Mouse (Mus musculus) CD8-positive naive resting alpha-beta T cell, adult 2 months (primary cell): Measurements from ENCODE around the gene G430095P16Rik.

ENCODE experiments used
- DNase-seq, 2 experiments: peaks; one replicate each; pipeline ENCODE4 v3.0.0; 2022; ENCODE audit warnings: low read depth in 2 of 2, low spot score in 2 of 2

Gene G430095P16Rik

DNA sequence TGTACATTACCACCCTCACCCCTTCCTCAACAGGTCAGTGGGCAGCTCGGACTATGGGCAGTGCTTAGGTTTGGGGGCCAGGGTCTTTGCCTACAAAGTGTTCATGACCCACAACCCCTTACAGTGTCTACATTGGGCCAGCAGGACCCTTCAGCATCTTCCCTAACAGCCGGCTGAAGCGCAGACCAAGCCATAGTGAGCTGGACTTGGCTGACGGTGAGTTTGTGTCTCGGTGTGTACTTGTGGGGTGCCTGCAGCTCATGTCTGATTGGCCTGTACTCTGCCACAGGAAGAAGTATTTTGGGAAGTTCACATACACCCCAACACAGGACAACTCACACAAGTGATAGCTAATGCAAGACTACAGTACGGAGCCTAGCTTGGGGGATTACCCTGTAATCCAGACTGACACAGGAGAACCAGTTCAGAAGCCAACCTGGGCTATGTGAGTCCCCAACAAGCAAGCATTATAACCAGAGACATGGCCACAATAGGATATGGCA is 19.8 kb upstream of the G430095P16Rik start:
- no peak for DNase-seq

DNA sequence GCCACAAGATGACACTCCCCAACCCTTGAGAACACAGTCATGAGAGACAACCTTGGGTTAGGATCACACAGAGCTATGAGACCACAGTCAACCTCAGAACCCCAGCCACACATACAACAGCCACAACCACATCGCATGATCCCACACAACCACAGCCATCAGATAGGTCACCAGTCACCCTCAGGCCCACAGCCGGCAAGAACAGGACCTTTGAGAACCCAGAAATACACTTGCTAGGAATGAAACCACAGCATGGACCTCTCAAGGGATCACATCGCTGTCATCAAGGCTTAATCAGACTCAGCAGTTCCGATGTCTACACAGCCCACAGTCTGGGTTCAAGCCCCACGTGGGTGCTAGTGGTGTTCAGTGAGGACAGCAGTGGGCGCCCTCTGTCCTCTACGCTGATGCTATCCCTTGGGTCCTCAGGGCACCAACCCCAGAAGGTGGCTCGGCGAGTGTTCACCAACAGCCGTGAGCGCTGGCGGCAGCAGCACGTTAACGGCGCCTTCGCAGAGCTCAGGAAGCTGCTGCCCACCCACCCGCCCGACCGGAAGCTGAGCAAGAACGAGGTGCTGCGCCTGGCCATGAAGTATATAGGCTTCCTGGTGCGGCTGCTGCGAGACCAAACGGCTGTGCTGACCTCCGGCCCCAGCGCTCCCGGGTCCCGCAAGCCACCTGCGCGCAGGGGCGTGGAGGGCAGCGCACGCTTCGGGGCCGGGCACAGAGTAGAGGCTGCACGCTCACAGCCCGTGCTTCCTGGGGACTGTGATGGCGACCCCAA is 19.1 kb upstream of the G430095P16Rik start:
- DNase-seq = peak in 1 of 2 experiments; percentile 54

DNA sequence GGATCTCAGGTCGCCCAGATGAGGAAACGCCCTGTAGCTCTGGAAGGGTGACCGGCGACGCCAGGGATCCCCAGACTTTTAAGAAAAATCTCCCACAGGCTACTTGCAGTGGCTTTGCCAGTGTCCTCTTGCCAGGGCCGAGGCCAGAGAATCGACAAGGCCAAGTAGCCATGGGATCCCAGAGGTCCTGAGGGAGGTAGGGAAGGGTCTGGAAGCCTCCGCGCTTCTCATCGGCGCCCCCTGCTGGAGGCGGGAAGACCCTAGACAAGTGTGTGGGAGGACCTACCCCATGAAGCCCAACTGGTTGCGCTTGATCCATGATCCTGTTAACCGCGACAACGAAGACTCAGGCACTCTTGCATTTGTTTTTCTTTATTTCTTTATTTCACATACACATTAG is 18.5 kb upstream of the G430095P16Rik start:
- DNase-seq = peak in 1 of 2 experiments; percentile 70

DNA sequence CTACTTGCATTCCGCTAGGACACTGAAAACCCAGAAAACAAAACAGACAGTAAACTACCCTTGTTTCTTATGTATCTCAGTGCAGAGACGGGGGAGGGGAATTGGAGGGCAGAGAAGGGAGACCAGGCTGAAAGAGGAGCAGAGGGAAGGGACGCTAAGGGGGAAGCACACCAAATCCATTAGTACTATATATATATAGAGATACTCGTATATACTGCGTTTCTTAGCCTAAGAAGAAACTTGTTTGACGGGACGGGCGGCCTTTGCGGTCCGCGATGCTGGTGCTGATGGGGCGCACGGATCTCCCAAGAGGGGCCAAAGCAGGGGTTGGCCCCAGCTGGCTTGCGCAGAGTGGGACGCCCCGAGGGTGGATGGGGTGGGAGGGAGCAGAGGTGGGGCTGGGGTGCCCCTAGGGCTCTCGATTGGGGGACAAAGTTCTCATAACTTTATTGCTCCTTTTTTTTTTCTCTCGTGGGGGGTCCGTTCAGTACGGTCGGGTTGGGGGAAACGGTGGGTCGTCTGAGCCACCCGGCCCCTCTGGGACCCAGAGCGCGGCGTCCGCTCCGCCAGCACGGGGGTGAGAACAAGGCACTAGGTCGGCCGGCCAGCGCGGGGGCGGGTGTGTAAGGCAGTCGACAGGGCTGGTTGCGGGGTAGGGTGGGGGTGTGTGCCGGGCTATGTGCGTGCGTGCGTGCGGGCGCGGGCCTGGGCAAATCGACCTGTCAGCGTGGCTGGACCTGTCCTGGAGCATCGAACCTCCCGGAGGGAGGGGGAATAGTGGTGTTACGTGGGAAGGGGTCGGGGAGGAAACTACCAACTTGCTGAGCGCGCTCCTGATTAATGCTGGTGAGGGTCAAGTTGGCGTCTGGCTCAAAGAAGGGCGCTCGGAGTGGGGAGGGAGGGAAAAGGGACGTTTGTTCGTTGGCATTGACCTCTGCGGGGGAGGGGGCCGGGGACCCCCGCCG is 17.7 kb upstream of the G430095P16Rik start:
- DNase-seq = no peak

DNA sequence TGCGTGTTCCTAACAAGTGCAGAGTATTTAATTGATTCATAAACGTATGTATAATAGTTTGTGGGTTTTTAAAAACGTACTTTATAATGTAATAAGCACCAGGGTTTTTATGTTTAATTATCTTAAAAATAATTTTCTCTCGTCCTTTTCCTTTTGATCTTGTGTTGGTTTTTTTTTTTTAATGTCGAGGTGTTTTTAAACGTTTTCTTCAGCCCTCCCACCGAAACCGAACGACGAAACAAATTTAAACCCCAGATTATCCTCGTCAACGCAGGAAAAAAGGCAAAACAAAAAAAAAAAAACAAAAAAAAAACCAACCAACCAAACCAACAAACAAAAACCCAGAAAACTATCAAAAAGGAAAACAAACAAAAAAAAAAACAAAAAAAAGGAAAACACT is 16.8 kb upstream of the G430095P16Rik start:
- no peak for DNase-seq

DNA sequence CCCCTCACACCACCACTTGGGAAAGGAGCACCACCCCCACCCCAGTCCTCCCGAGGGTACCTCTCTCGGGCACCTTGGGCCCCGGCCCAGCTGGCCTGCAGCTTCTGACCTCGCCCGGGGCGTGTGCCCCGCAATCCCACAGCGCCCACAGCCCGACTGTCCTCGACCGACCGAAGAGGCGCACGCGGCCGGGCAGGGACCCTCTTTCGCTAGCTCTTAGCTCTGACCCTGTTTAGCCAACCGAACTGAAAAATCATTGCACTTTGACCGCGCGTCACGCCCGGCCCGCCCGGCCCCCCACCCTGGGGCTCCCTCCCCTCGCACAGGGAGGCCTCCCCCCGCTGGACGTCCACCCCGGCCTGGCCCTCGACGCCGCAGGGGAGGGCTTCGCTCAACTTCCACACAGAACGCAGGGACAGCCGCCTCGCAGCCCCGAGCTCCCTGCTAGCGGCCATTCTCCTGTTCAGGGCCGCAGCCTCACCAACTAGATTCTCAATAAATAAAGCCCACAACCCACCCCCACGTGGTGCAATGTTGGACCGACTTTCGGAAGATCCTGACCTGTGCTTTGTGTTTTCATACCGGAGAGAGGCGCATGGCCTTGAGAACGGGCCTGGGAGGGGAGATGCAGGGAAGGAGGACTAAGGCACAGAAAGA is 16.1 kb upstream of the G430095P16Rik start:
- DNase-seq = no peak

DNA sequence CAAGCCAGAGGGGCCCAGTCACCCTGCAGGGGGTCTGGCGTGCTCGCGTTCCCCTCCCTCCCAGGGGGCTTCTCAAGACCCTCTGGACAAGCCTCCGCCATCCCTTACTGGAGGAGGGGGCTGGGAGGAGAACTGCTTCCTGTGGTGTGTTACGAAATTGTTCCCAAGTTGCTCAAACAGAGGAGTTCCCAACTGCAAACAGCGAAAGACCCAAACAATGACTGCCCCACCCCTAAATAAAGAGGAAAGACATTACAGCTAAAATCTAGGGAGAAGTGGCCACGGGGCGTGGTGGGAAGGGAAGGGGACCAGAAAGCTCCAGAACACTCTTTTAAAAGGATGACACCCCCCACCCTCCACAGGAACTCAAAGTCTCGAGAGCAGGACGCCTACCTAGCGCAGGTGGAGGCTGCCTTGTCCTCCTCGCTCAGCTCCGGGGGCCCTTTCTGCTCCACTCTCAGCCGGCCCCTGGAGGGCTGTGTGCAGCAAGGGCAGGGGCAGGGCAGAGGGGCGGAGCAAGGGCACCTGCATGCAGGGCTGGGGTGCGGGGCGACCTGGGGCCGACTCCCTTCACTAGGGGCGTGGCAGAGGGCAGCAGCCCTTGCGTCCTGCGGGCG is 15.4 kb upstream of the G430095P16Rik start:
- no peak for DNase-seq

DNA sequence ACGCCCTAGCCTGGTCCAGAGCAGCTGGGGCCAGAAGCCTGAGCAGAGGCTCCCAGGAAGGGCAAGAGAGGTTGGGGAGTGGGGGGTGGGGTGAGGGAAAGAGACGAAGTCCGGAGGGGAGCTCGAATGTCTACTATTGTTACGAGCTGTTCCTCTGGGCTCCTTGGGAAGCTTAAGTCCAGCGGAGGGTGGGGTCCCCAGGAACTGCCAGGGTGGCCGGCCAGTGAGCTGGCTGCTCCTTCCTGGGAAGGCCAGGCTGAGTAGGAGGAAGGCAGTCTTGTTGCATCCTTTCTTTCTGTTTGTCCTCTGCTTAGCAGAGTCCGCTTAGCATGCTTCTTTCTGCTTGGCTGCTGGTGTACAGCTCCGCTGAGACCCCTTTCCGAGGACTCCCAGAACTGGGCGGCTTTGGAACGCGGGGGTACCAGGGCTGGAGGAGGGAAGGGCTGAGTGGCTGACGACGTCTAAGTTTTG is 14.7 kb upstream of the G430095P16Rik start:
- no peak for DNase-seq

DNA sequence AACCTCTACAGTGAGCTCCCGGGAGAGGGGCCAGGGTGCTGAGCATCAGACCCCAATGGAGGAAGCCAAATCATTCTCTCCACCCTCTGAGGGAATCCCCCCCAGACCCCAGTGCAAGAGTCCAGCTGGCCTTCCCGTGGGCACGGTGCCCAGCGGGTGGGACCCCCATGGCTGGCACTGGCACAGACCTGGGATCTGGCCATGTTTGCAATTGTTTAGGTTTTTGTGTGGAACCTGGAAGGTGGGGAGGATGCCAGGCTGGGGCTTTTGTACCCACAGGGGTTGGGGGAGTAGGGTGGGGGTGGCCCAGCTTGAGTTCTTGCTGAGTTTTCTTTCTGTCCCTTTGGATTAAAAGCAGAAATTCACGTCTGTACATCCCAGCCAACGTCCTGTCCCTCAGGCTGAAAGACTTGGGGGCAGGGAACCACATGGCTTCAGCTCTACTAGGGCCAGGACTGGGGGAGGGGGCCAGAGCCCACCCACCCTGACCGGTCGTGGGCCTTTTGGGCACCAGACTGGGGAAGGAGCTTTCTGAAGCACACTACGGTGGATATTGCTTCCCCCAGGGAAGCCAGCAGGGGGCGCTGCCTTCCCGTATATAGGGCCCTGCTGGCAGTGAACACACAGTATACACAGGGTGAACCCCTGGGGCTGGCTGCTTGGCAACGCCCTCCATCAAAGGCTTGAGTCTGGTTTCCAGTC is 13.9 kb upstream of the G430095P16Rik start:
- peak; percentile 80 to 83 for DNase-seq

DNA sequence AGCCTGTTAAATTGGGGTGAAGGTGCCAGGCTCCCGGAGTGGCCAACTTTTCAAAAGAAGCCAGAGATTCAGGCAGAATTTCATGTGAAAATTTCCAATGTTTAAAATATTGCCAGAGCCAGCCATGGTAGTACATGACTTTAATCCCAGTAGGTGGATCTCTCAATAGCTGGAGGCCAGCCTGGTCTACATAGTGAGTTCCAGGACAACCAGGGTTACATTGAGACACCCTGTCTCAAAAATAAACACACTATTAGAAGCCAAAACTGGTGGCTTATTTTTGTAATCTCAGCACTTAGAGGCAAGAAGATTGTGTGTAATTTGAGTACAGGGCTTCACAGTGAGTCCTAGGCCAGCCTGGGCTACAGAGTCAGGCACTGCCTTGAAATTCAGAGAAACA is 12.9 kb upstream of the G430095P16Rik start:
- DNase-seq = no peak

DNA sequence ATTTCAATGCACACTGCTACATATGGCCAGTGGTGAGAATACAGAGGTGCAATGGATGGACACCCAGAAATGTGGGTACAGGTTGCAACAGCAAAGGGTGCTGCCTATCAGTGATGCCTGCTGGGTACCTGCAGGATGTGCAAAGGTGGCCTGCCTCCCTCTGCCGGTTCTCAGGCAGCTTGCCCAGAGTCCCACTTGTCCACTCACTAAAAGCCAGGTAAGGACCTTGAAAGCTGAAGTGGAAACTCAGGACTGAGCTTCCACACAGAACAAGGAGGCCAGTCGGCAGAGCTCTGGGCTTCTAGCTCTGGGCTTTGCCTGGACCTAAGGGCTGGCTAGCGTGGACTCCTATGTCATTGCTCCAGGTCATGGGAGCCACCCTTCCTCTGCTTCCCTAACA is 11.5 kb upstream of the G430095P16Rik start:
- no peak for DNase-seq

DNA sequence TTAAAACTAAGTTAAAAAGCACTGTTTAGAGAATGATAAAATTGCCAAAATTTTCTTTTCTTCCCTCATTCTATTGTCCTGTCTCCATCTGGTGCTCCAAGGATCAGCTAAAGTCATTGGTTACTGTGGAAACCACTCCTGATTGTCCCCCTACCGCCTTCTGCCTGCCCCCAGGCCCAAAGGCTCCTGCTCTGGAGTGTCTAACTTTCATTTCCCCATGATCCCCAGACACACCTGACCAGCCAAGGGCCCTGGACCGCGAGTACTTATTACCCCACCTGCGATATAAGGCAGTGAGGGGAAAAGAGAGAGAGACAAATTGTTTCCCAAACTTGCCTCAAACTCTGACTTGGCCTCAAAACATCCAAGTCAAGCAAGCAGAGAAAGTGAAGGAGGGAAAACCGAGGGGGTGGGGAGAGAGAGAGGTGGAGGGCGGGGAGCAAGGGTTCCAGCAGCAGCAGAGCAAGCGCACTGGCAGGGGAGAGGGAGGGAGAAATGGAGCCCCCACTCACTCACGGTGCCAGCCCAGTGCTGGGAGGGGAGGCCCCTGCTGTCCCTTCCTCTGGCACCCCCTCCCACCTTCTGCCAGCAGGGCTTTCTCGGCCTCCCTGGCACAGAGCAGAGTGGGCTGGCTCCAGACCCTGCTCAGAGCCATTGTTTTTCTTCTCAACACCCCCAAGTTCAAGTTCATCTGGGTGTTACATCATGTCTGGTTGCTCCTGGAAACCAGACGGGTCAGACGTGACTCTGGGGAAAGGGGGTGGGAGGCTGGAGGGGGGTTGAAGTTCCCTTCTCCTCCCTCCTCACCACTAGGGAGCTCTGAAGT is 10.7 kb upstream of the G430095P16Rik start:
- DNase-seq = no peak

DNA sequence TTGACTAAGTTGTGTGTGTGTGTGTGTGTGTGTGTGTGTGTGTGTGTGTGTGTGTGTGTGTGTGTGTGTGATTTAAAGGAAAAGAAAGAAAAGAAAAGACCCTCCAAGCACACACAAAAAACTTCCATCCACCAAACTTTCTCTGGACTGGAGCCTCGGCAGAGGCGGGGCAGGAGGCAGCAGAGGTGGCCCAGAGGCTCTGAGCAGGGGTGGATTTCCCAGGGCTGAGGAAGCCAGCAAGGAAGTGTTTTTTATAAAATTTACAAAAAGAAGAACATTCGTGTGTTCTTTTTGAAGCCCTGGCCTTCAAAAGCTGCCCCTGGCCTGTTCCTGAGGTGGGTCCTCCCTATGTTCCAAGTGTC is 10.1 kb upstream of the G430095P16Rik start:
- no peak for DNase-seq

DNA sequence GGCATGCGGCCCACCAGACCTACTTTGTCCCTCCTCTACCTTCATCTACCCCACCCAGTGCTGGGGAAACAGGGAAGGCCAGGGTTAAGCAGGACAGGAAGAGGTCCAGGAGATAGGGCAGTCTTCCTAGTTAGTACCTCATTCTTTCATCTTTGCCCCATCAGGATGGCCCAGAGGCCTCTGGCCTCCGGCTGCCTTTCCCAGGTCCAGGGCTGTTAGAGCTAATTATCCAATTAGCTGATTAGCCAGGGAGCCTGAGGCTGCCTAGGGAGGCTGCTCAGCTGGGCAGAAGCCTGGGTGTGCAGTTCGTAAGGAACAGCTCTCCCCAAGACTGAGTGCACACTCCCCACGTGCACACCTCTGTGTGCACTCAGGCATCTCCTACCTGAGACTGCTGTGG is 9.4 kb upstream of the G430095P16Rik start:
- no peak for DNase-seq

DNA sequence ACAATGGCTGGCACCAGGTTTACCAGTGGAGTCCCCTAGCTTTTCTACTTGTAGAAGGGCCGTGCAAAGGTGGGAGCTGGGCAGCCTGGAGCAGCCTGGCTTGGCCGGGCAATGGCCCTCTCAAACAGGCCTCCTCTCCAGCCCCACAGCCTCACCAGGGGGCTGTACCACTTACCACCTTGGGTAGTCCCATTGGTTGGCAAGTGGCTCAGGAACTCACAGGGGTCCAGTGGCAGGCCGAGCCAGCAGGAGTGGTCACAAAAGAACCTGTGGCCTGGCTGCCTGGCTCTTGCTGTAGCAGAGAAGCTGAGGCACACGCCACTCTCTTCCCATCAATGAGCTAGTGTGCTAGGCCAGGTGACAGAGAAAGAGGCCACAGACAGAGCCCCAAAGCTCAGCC is 8.6 kb upstream of the G430095P16Rik start:
- no peak for DNase-seq

DNA sequence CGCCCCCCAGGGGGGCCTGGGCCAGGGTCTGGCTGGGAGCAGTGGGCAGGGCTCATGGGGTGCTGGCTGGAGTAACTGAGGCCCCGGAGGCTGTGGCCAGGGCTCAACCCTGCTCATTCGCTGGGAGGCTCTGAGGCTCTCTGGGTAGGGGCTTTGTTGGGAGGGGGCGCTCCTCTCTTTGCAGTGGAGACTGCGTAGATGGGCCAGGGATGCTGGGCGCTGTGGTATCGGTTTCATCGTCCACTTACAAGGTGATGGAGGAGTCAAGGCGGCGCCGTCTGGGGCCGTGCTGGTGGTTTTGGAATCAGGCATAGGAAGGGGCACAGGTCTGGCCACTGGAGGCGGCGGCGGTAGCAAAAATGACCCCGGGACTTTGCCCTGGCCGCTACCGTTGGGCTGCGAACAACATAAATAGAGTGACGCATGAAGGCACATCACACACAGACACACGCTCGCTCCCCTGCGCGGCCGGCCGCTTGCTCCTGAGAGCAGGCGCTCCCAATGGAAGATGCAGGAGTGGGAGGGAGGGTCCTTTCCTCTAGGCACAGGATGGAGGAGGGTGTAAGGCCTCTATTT is 6.8 kb upstream of the G430095P16Rik start:
- no peak for DNase-seq

DNA sequence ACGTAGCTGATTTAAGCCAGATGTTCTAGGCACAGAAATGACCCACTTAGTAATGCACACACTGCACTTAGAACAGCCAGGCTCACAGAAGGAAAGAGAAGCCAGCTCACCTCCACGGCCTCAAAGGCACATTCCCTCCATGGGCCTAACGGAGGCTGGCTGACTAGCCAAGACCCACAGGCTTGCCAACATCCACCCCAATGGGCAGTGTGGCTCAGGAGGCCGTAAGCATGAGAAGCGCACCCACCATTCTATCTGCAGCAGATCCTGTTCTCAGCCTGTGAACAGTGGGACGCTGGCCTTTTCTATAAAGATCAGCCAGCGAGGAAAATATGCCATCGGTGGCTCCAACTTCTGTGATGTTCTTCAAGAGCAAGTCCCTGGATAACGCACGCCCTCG is 6.0 kb upstream of the G430095P16Rik start:
- no peak for DNase-seq

DNA sequence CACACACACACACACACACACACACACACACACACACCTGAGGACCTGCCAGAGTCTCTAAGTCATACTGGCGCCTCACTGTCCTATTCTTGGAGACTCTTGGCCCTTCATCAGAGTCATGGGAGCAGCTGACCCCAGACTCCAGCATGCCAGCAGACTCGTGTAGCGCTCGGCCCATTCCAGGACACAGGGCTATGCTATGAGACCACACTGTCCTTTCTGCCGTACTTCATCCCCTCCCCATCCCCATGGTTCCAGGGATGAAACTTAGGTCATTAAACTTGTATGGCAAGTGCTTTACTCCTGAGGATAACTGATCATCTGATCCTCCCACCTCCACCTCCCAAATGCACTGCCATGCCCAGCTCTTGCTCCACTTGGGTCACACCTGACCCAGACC is 4.3 kb upstream of the G430095P16Rik start:
- DNase-seq = no peak
